In genomic region chr9:61416571-61416970, GRCm38 (mm10) we compare ENCODE assay signal across 27 mouse cellular contexts. TPM values are rescaled to one million over a fixed set of nuclear protein-coding genes. Genes with fewer than 3 reads are reported as not detected.
DNase-seq lines count a peak whose midpoint lies in the region; ATAC-seq and TF ChIP-seq lines count a peak whose summit lies in the region.
"Had no signal": no experiment of that assay in that cellular context is flagged by ENCODE, and none has a peak within 500 bp of the region (broad histone marks: within the 10 kb centered on the region; RNA-seq: fewer than 3 reads in every experiment).

No protein-coding gene starts in this region.

- WGBS in kidney, postnatal 0 days: 37% methylated on average over 9 of the region's 9 CpGs
- 38% methylated on average over 9 of the region's 9 CpGs for WGBS in stomach, embryonic 16.5 days
- 48% methylated on average over 9 of the region's 9 CpGs for WGBS in stomach, postnatal 0 days

- ATAC-seq in kidney, postnatal 0 days (replicated peaks; ENCODE audit: low FRiP score, low read depth): no peak
- ATAC-seq in stomach, embryonic 16.5 days (ENCODE audit: insufficient read depth, low FRiP score): peak; percentile 41; the same call in 1 of the 2 replicates
- no peak for ATAC-seq in stomach, postnatal 0 days (ENCODE audit: low FRiP score, low TSS enrichment)
- ATAC-seq: CD4-positive, CD25-positive, alpha-beta regulatory T cell, adult 4 months; inflammation-experienced regulatory T-cells, adult 6 months; midbrain, embryonic 15.5 days had no signal

- TF ChIP-seq EP300 in stomach, postnatal 0 days (optimal IDR thresholded peaks at IDR 0.05): no peak

- peaks cover 54% of the 10 kb centered on the region for H3K36me3 ChIP-seq in kidney, postnatal 0 days (ENCODE audit: insufficient read depth, low read length)
- H3K36me3 ChIP-seq in stomach, embryonic 16.5 days (ENCODE audit: control insufficient read depth, insufficient read depth, low read length): peaks cover 44% of the 10 kb centered on the region
- peaks cover 54% of the 10 kb centered on the region for H3K36me3 ChIP-seq in stomach, postnatal 0 days (ENCODE audit: control insufficient read depth, insufficient read depth, low read length)

- H3K4me2 ChIP-seq in kidney, postnatal 0 days (ENCODE audit: low read length): no peak overlapping the region
- no peak overlapping the region for H3K4me2 ChIP-seq in stomach, embryonic 16.5 days (ENCODE audit: low read depth, low read length)
- no peak overlapping the region for H3K4me2 ChIP-seq in stomach, postnatal 0 days (replicated peaks; ENCODE audit: low read depth)
- H3K4me2 ChIP-seq: embryonic facial prominence, embryonic 15.5 days; forebrain, embryonic 12.5 days; limb, embryonic 13.5 days; liver, embryonic 11.5 days; lung, embryonic 15.5 days; midbrain, embryonic 15.5 days; neural tube, embryonic 15.5 days had no signal

- no peak overlapping the region for H3K9ac ChIP-seq in kidney, postnatal 0 days (ENCODE audit: low read depth, low read length)
- no peak overlapping the region for H3K9ac ChIP-seq in stomach, embryonic 16.5 days (ENCODE audit: low read length)
- no peak overlapping the region for H3K9ac ChIP-seq in stomach, postnatal 0 days (ENCODE audit: low read length)
- H3K9ac ChIP-seq: embryonic facial prominence, embryonic 15.5 days; forebrain, embryonic 12.5 days; limb, embryonic 13.5 days; lung, embryonic 15.5 days; midbrain, embryonic 15.5 days; neural tube, embryonic 15.5 days had no signal

- DNase-seq in kidney, postnatal 0 days (ENCODE audit: low spot score): peak; percentile 22
- DNase-seq in kidney, adult 9 months: no peak
- DNase-seq in stomach, postnatal 0 days (ENCODE audit: low spot score): no peak
- DNase-seq in adrenal gland, postnatal 14 days: peak; percentile 85
- DNase-seq in gastrocnemius, adult 8-10 months (ENCODE audit: low spot score in 2 of 2): no peak
- DNase-seq in heart, postnatal 25 days (ENCODE audit: low spot score): no peak
- DNase-seq: cerebellum, adult 2 months; cerebellum, postnatal 14 days; gastrocnemius, postnatal 14 days; heart, postnatal 14 days; kidney, adult 8-10 months; retina, postnatal 1 day; right cerebral cortex, postnatal 14 days; thymus, postnatal 14 days had no signal

- H3K9me3 ChIP-seq in kidney, postnatal 0 days (replicated peaks; ENCODE audit: low read length): no peaks in the 10 kb centered on the region
- H3K9me3 ChIP-seq in stomach, embryonic 16.5 days (replicated peaks; ENCODE audit: control insufficient read depth, low read length): no peaks in the 10 kb centered on the region
- H3K9me3 ChIP-seq in stomach, postnatal 0 days (ENCODE audit: control insufficient read depth, low read length): no peaks in the 10 kb centered on the region
- H3K9me3 ChIP-seq: embryonic facial prominence, embryonic 10.5 days; embryonic facial prominence, embryonic 15.5 days; forebrain, embryonic 12.5 days; limb, embryonic 13.5 days; lung, embryonic 15.5 days; midbrain, embryonic 10.5 days; midbrain, embryonic 15.5 days; neural tube, embryonic 15.5 days had no signal

- H3K4me3 ChIP-seq in kidney, postnatal 0 days (replicated peaks; ENCODE audit: low read depth, low read length): no peak overlapping the region
- H3K4me3 ChIP-seq in stomach, embryonic 16.5 days (replicated peaks; ENCODE audit: low read length): no peak overlapping the region
- no peak overlapping the region for H3K4me3 ChIP-seq in stomach, postnatal 0 days (ENCODE audit: low read depth, low read length)
- H3K4me3 ChIP-seq: embryonic facial prominence, embryonic 10.5 days; embryonic facial prominence, embryonic 15.5 days; forebrain, embryonic 12.5 days; left cerebral cortex, adult 2 months; limb, embryonic 13.5 days; lung, embryonic 15.5 days; midbrain, embryonic 10.5 days; midbrain, embryonic 15.5 days; neural tube, embryonic 15.5 days had no signal

- intact Hi-C loops in heart, postnatal 25 days (cut with DNase I): no loop called here

- no peaks in the 10 kb centered on the region for H3K27me3 ChIP-seq in kidney, postnatal 0 days (ENCODE audit: insufficient read depth, low read length)
- no peaks in the 10 kb centered on the region for H3K27me3 ChIP-seq in stomach, embryonic 16.5 days (ENCODE audit: control insufficient read depth, insufficient read depth, low read length)
- H3K27me3 ChIP-seq in stomach, postnatal 0 days (ENCODE audit: control insufficient read depth, insufficient read depth, low read length): no peaks in the 10 kb centered on the region
- H3K27me3 ChIP-seq: embryonic facial prominence, embryonic 15.5 days; forebrain, embryonic 12.5 days; limb, embryonic 13.5 days; lung, embryonic 15.5 days; midbrain, embryonic 15.5 days; neural tube, embryonic 15.5 days had no signal

- no peaks in the 10 kb centered on the region for H3K4me1 ChIP-seq in kidney, postnatal 0 days (replicated peaks; ENCODE audit: insufficient read depth, low read length)
- H3K4me1 ChIP-seq in stomach, embryonic 16.5 days (ENCODE audit: control insufficient read depth, insufficient read depth, low read length): no peaks in the 10 kb centered on the region
- no peaks in the 10 kb centered on the region for H3K4me1 ChIP-seq in stomach, postnatal 0 days (replicated peaks; ENCODE audit: control insufficient read depth, insufficient read depth)
- H3K4me1 ChIP-seq: embryonic facial prominence, embryonic 10.5 days; embryonic facial prominence, embryonic 15.5 days; forebrain, embryonic 12.5 days; limb, embryonic 13.5 days; lung, embryonic 15.5 days; midbrain, embryonic 10.5 days; midbrain, embryonic 15.5 days; neural tube, embryonic 15.5 days had no signal

- no peak for TF ChIP-seq CTCF in kidney, postnatal 0 days (IDR thresholded peaks at IDR 0.05; ENCODE audit: low read depth)
- no peak for TF ChIP-seq CTCF in stomach, postnatal 0 days (IDR thresholded peaks at IDR 0.05; ENCODE audit: low read depth)

- no peak overlapping the region for H3K27ac ChIP-seq in kidney, postnatal 0 days
- no peak overlapping the region for H3K27ac ChIP-seq in stomach, embryonic 16.5 days (ENCODE audit: low read length)
- no peak overlapping the region for H3K27ac ChIP-seq in stomach, postnatal 0 days (replicated peaks)
- H3K27ac ChIP-seq: embryonic facial prominence, embryonic 10.5 days; embryonic facial prominence, embryonic 15.5 days; forebrain, embryonic 12.5 days; left cerebral cortex, adult 2 months; limb, embryonic 13.5 days; lung, embryonic 15.5 days; midbrain, embryonic 10.5 days; midbrain, embryonic 15.5 days; neural tube, embryonic 15.5 days had no signal

RNA-seq across cellular contexts. Expression of gene Tle3, which starts 44.4 kb away (rescaled TPM):
- polyA plus RNA-seq in kidney, postnatal 0 days (2015; fragmentation: Nextera tagmentation; extraction: Ambion mirVana): 22.0 and 22.9 TPM in 2 replicates
- 20.2 and 21.4 TPM in 2 replicates for polyA plus RNA-seq in stomach, embryonic 16.5 days (2015; fragmentation: Nextera tagmentation; extraction: Ambion mirVana)
- 16.8 and 18.2 TPM in 2 replicates for polyA plus RNA-seq in stomach, postnatal 0 days (2015; fragmentation: Nextera tagmentation; extraction: Ambion mirVana)
- total RNA-seq in adrenal gland, postnatal 14 days (2021): 98.9 and 107 TPM in 2 replicates
- total RNA-seq in gastrocnemius, adult 8-10 months (2022): 1 to 10 TPM; 3.2 to 6.7 (median 4.3) TPM
- total RNA-seq in heart, postnatal 25 days (2021): 10 to 100 TPM; 15.5 to 17.4 TPM

Comparison
In these comparisons a context has a peak if more than half of its experiments do, and no peak if none do; other contexts are left out.
1. DNase-seq: peak in kidney, postnatal 0 days (single experiment) and adrenal gland, postnatal 14 days (single experiment); none in kidney, adult 9 months (single experiment), stomach, postnatal 0 days (single experiment), gastrocnemius, adult 8-10 months (0 of 2) and heart, postnatal 25 days (single experiment).